Mouse (Mus musculus) lung, adult 2 months (tissue): ENCODE measurements around the gene Mtch1. TPM values are rescaled to one million over a fixed set of nuclear protein-coding genes. Genes with fewer than 3 reads are reported as not detected.

Source experiments
- DNase-seq: peaks from one replicate; pipeline ENCODE4 v3.0.0; 2022
- H3K4me1 ChIP-seq: fragments of 200-500 bp; 2 replicates; pipeline ENCODE4 v1.6.1; 2011; ENCODE audit warnings: low read length; ENCODE audit not compliant: control insufficient read depth, insufficient read depth
- H3K4me3 ChIP-seq: fragments of 200-500 bp; replicated peaks from 2 replicates; pipeline ENCODE3; 2011; ENCODE audit warnings: low read depth, mild to moderate bottlenecking, control low read depth, low read length; ENCODE audit errors: extremely low read depth
- CTCF ChIP-seq: fragments of 200-500 bp; IDR thresholded peaks from 2 replicates; pipeline ENCODE4 v1.5.1; 2011; ENCODE audit warnings: mild to moderate bottlenecking, low read length, control low read depth; ENCODE audit not compliant: insufficient read depth
- POLR2A ChIP-seq: fragments of 200-500 bp; IDR thresholded peaks from 2 replicates; pipeline ENCODE4 v1.6.1; 2011; ENCODE audit warnings: low read depth, mild to moderate bottlenecking, control low read depth, low read length, borderline replicate concordance; ENCODE audit errors: extremely low read depth
- WGBS: fragments of 180-500 bp; shearing (Covaris S2); methylation state at CpG from one replicate; pipeline ENCODE4 v1.1.7; 2018; 5-methylcytosine and 5-hydroxymethylcytosine counted together
- polyA plus RNA-seq: library from polyadenylated mRNA; depleted of rRNA; stranded (reverse); fragments of >200 nt; gene quantifications from 2 replicates; pipeline ENCODE4 v1.2.3, GENCODE M21; 2012

Mtch1 gene
- polyA plus RNA-seq, 1 experiment = 456 TPM

GRCm38 (mm10) chr17:29301421-29301820 is 46.3 kb downstream of the Mtch1 start:
- 93% methylated on average over 6 of the region's 6 CpGs for WGBS
- TF ChIP-seq POLR2A (no peak), CTCF (no peak)
- H3K4me3 ChIP-seq = no peak overlapping the region
- H3K4me1 ChIP-seq = peaks cover 8% of the 10 kb centered on the region
- no peak for DNase-seq

- H3K4me1 ChIP-seq = peaks cover 8% of the 10 kb centered on the region
- 87% methylated on average over 7 of the region's 7 CpGs for WGBS
- TF ChIP-seq CTCF = no peak
- no peak for TF ChIP-seq POLR2A
- no peak for DNase-seq
- no peak overlapping the region for H3K4me3 ChIP-seq
Observed at GRCm38 (mm10) chr17:29300926-29301325, 46.8 kb downstream of the Mtch1 start.

- no peak for DNase-seq
- TF ChIP-seq CTCF = no peak
- TF ChIP-seq POLR2A = no peak
- Histone ChIP-seq H3K4me3 (no peak overlapping the region), H3K4me1 (peaks cover 3% of the 10 kb centered on the region)
- WGBS = 88% methylated on average over 4 of the region's 4 CpGs
Observed at GRCm38 (mm10) chr17:29299282-29299681, 48.5 kb downstream of the Mtch1 start.

GRCm38 (mm10) chr17:29297813-29298212 is 49.9 kb downstream of the Mtch1 start:
- TF ChIP-seq CTCF = no peak
- no peak for TF ChIP-seq POLR2A
- 78% methylated on average over 6 of the region's 6 CpGs for WGBS
- H3K4me3 ChIP-seq = no peak overlapping the region
- H3K4me1 ChIP-seq = no peaks in the 10 kb centered on the region; the same call in 1 of the 2 replicates
- no peak for DNase-seq

- 66% methylated on average over 10 of the region's 10 CpGs for WGBS
- TF ChIP-seq CTCF = no peak
- no peak for TF ChIP-seq POLR2A
- Histone ChIP-seq H3K4me1 (no peaks in the 10 kb centered on the region; the same call in 1 of the 2 replicates), H3K4me3 (no peak overlapping the region)
- no peak for DNase-seq
Observed at GRCm38 (mm10) chr17:29297321-29297720, 50.4 kb downstream of the Mtch1 start.

GRCm38 (mm10) chr17:29295835-29296234 is 51.9 kb downstream of the Mtch1 start:
- 86% methylated on average over 5 of the region's 5 CpGs for WGBS
- DNase-seq = no peak
- H3K4me1 ChIP-seq = no peaks in the 10 kb centered on the region; the same call in 1 of the 2 replicates
- no peak overlapping the region for H3K4me3 ChIP-seq
- TF ChIP-seq POLR2A (no peak), CTCF (no peak)

- no peaks in the 10 kb centered on the region; the same call in 1 of the 2 replicates for H3K4me1 ChIP-seq
- TF ChIP-seq CTCF = peak; percentile 29; the same call in 1 of the 2 replicates
- no peak for TF ChIP-seq POLR2A
- no peak for DNase-seq
- 74% methylated on average over 9 of the region's 9 CpGs for WGBS
- no peak overlapping the region for H3K4me3 ChIP-seq
Observed at GRCm38 (mm10) chr17:29293807-29294605, 53.7 kb downstream of the Mtch1 start.

GRCm38 (mm10) chr17:29292996-29293395 is 54.7 kb downstream of the Mtch1 start:
- 51% methylated on average over 3 of the region's 3 CpGs for WGBS
- no peak for TF ChIP-seq POLR2A
- no peak for TF ChIP-seq CTCF
- DNase-seq = no peak
- Histone ChIP-seq H3K4me3 (no peak overlapping the region), H3K4me1 (no peaks in the 10 kb centered on the region; the same call in 1 of the 2 replicates)

GRCm38 (mm10) chr17:29291793-29292192 is 55.9 kb downstream of the Mtch1 start:
- Histone ChIP-seq H3K4me1 (no peaks in the 10 kb centered on the region; the same call in 1 of the 2 replicates), H3K4me3 (no peak overlapping the region)
- TF ChIP-seq CTCF = no peak
- TF ChIP-seq POLR2A = no peak
- 93% methylated on average over 7 of the region's 7 CpGs for WGBS
- no peak for DNase-seq
